ENCODE assay signal across 9 mouse cellular contexts in genomic region chr1:179446845-179447212, GRCm38 (mm10).
DNase-seq lines count a peak whose midpoint lies in the region; ATAC-seq and TF ChIP-seq lines count a peak whose summit lies in the region.
"Had no signal": no experiment of that assay in that cellular context is flagged by ENCODE, and none has a peak within 500 bp of the region (broad histone marks: within the 10 kb centered on the region; RNA-seq: fewer than 3 reads in every experiment).

No protein-coding gene starts in this region.

- no peak overlapping the region; the same call in 1 of the 2 replicates for H3K27ac ChIP-seq in lung, embryonic 16.5 days (ENCODE audit: low read length)
- no peak overlapping the region for H3K27ac ChIP-seq in forebrain, embryonic 16.5 days (ENCODE audit: low read length)
- no peak overlapping the region for H3K27ac ChIP-seq in limb, embryonic 14.5 days (replicated peaks; ENCODE audit: low read depth, low read length)
- H3K27ac ChIP-seq: macrophage had no signal

- no peaks in the 10 kb centered on the region for H3K27me3 ChIP-seq in lung, embryonic 16.5 days (ENCODE audit: control insufficient read depth, insufficient read depth, low read depth, low read length)
- H3K27me3 ChIP-seq in forebrain, embryonic 16.5 days (replicated peaks; ENCODE audit: control insufficient read depth, insufficient read depth, low read length) = peaks cover 8% of the 10 kb centered on the region; the same call in 1 of the 2 replicates
- no peaks in the 10 kb centered on the region for H3K27me3 ChIP-seq in limb, embryonic 14.5 days (ENCODE audit: control insufficient read depth, insufficient read depth, low read length)

- no peaks in the 10 kb centered on the region for H3K36me3 ChIP-seq in lung, embryonic 16.5 days (ENCODE audit: control insufficient read depth, insufficient read depth, low read length)
- no peaks in the 10 kb centered on the region for H3K36me3 ChIP-seq in forebrain, embryonic 16.5 days (ENCODE audit: control insufficient read depth, insufficient read depth)
- no peaks in the 10 kb centered on the region for H3K36me3 ChIP-seq in limb, embryonic 14.5 days (ENCODE audit: control insufficient read depth, insufficient read depth, low read length)

- peaks cover 2% of the 10 kb centered on the region; the same call in 1 of the 2 replicates for H3K4me1 ChIP-seq in lung, embryonic 16.5 days (replicated peaks; ENCODE audit: control insufficient read depth, insufficient read depth, low read length)
- peaks cover 12% of the 10 kb centered on the region for H3K4me1 ChIP-seq in forebrain, embryonic 16.5 days (replicated peaks; ENCODE audit: control insufficient read depth, insufficient read depth, low read length)
- H3K4me1 ChIP-seq in limb, embryonic 14.5 days (ENCODE audit: control insufficient read depth, insufficient read depth, low read length) = peaks cover 13% of the 10 kb centered on the region

- ATAC-seq in lung, embryonic 16.5 days (ENCODE audit: low read depth) = 0 out of 2 replicates have a peak, but pooled peaks have one; percentile 13
- ATAC-seq in forebrain, embryonic 16.5 days = 0 out of 2 replicates have a peak, but pooled peaks have one; percentile 2
- ATAC-seq in limb, embryonic 14.5 days (ENCODE audit: low FRiP score, low read depth) = 0 out of 2 replicates have a peak, but pooled peaks have one; percentile 2
- ATAC-seq in frontal cortex, adult (ENCODE audit: low TSS enrichment) = no peak

- no peak overlapping the region for H3K4me3 ChIP-seq in lung, embryonic 16.5 days (ENCODE audit: low read length)
- no peak overlapping the region for H3K4me3 ChIP-seq in forebrain, embryonic 16.5 days (replicated peaks; ENCODE audit: low read length)
- H3K4me3 ChIP-seq in limb, embryonic 14.5 days (replicated peaks; ENCODE audit: low read length) = no peak overlapping the region

- H3K4me2 ChIP-seq in lung, embryonic 16.5 days (ENCODE audit: low read depth, low read length) = peak overlapping the region; percentile 30; the same call in 1 of the 2 replicates
- H3K4me2 ChIP-seq in forebrain, embryonic 16.5 days (ENCODE audit: low read length) = peak overlapping the region; percentile 31
- H3K4me2 ChIP-seq in limb, embryonic 14.5 days (replicated peaks; ENCODE audit: low read depth, low read length, severe bottlenecking) = peak overlapping the region; percentile 23; the same call in 1 of the 2 replicates

- 27% methylated on average over 2 of the region's 2 CpGs for WGBS in lung, embryonic 16.5 days
- 9% methylated on average over 2 of the region's 2 CpGs for WGBS in forebrain, embryonic 16.5 days
- 27% methylated on average over 2 of the region's 2 CpGs for WGBS in limb, embryonic 14.5 days

- no peak for DNase-seq in lung, adult 18-20 months
- no peak for DNase-seq in limb, embryonic 14.5 days (ENCODE audit: low spot score)
- DNase-seq in testis, postnatal 10 days (ENCODE audit: low spot score) = no peak
- DNase-seq in urinary bladder, postnatal 4 days (ENCODE audit: low spot score in 2 of 2) = no peak
- DNase-seq: thymus, postnatal 14 days had no signal

- no peak for TF ChIP-seq POLR2A in limb, embryonic 14.5 days (IDR thresholded peaks at IDR 0.05; ENCODE audit: borderline replicate concordance, extremely low read depth, insufficient read depth, insufficient read length)

- H3K9me3 ChIP-seq in lung, embryonic 16.5 days (ENCODE audit: control insufficient read depth, low read length) = no peaks in the 10 kb centered on the region
- H3K9me3 ChIP-seq in forebrain, embryonic 16.5 days (ENCODE audit: control insufficient read depth, low read length) = no peaks in the 10 kb centered on the region
- H3K9me3 ChIP-seq in limb, embryonic 14.5 days (ENCODE audit: control insufficient read depth, low read length) = no peaks in the 10 kb centered on the region

- no peak overlapping the region for H3K9ac ChIP-seq in lung, embryonic 16.5 days (ENCODE audit: low read length)
- H3K9ac ChIP-seq in forebrain, embryonic 16.5 days (replicated peaks; ENCODE audit: low read depth, low read length) = 0 out of 2 replicates have a peak overlapping the region, but pooled peaks have one; percentile 14
- no peak overlapping the region for H3K9ac ChIP-seq in limb, embryonic 14.5 days (ENCODE audit: low read depth, low read length, severe bottlenecking)
